Mouse (Mus musculus) layer of hippocampus, postnatal 10 days (tissue): ENCODE measurements around the gene Zfp648. TPM values are rescaled to one million over a fixed set of nuclear protein-coding genes. Genes with fewer than 3 reads are reported as not detected.
A peak's percentile ranks its signal among the peaks of the same experiment; 100 is the strongest.

Experiments
- DNase-seq, 2 experiments: peaks; one replicate each; pipeline ENCODE4 v3.0.0; 2021; ENCODE audit warnings: low spot score in 2 of 2
- long read RNA-seq: library from polyadenylated mRNA; stranded (forward); transcript quantifications from one replicate; pipeline ENCODE4 v2.0.0, GENCODE M21; 2023
- total RNA-seq, 2 experiments: library from RNA; stranded (reverse); gene quantifications; 2 replicates each; pipeline ENCODE4 v1.2.3; 2021

Gene Zfp648
- total RNA-seq = under 1 TPM; 0.29 to 0.43 TPM
- long read RNA-seq = 0 reads

DNA sequence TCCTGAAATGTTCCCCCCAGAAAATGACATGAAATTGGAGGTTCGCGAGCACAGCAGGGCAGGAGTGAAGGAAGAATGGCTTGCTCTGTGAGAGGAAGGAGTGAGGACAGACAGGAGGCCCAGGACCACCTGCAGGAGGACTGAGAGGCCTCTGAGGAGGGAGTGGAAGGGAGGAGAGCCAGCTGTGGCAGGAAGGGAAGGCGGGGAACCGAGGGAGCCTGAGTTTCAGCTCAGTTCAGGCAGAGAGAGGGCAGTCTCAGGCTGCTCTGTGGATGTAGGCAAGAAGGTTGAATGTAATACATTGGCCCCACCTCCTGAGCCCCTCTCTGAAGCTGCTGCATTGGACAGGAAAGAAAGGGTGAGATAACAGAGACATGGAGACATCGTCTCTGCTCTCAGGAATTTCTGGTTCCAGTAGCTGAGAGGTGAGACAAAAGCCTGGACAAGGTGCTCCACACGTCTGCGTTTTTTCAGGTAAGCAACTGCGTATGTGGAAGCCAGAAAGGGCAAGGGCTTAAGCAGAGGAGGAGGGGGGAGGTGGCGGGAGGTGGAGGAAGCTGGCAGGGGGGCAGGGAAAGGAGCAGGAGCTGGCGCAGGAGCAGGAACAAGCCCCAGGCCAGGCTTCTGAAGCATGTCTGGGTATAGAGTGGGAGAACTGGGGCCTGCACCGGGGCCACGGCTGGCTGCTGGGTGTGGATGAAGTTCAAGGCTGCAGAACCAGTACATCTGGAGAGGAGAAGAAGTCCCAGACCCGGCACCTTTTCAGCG is at the start of gene Zfp648:
Gene Zfp648, plus strand, starts transcription at position 233 of the 768 bp plus-strand sequence.
- DNase-seq = no peak

DNA sequence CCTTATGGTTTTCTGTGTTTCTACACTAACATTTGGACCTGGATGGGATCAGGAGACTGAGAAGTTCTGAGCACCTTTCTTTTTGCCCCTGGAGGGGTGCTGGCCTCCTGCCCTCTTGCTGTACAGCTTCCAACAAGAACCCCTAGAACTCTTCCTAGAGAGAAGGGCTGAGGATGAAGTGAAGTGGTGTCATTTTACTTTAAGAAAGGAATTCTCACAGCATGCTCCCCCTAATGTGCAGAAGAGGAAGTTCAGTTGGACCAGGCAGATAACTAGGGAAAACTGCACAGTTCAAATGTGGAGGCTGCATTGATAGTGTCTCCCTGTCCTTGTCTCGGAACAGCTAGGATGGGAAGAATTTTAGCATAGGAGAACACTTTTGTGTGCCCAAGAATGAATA is 48.4 kb upstream of the Zfp648 start:
- DNase-seq = no peak

GRCm38 (mm10) chr1:154153800-154154199 is 47.2 kb upstream of the Zfp648 start:
- DNase-seq = no peak

GRCm38 (mm10) chr1:154156177-154157062 is 44.6 kb upstream of the Zfp648 start:
- peak in 1 of 2 experiments; percentile 60 for DNase-seq

DNA sequence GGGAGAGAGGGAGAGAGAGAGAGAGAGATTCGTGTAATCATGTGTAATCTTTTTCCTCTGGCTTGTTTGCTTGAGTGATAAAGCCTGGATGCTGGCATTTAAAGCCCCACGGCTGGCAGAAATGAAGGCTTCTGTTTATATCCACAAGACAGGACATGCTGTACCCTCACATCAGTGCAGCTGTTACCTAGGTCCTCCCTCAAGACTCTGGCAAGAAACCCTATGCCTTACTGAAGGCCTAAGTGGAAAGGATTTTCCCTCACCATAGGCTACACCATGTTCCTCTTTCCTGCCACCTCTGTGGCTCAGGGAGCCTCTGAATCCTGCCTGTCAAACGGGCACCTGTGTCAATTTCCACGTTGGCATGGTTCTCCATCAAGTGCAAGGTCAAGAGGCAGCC is 43.9 kb upstream of the Zfp648 start:
- DNase-seq = peak in 1 of 2 experiments; percentile 31

- DNase-seq = no peak
Measured at GRCm38 (mm10) chr1:154167696-154168095, 33.3 kb upstream of the Zfp648 start.

DNA sequence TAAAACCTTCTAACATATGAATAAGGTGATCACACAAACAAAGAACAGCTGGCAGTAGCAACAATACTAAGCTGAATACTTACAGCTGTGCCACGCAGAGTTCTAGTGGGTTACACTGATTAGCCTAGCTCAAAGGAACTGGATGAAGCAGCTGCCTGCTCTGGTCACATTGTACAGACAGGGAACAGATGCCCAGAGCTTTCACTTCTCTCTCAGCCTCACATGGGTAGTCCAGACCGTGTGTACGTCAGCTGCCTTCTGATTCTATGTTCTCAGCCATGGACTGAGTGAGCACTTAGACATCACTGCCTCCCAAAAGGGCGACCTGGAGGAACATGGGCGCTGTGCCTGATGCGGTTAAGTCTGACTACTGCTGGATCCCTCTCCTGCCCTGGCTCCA is 25.7 kb upstream of the Zfp648 start:
- DNase-seq = no peak

GRCm38 (mm10) chr1:154177781-154178180 is 23.2 kb upstream of the Zfp648 start:
- no peak for DNase-seq

DNA sequence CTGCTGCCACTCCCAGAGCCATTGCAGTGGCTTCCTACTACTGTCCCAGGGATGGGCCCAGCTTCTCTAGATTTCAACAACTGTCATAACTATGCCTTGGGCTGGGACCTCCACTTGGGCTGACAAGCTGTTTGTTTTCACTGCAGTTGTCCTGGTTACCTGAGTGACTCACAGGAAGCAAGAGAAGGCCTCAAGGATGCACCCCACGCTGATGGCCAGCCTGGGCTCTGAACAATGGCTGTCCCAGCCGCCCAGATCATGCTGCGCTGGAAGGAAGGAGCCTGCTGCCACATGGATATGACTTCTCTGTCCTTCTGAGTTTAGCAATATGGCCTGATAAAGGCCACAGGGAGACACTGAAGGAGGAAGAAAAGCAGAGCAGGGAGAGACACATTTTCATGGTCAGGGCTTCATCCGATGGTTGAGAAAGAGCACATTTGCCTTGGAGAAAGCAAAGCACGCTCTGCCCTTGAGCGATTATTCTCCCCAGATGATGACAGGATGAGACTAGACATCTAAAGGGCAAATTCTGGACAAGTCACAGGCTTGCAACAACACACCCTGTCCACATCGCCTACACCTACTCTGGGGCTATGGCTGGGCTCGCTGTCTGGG is 22.3 kb upstream of the Zfp648 start:
- no peak for DNase-seq

DNA sequence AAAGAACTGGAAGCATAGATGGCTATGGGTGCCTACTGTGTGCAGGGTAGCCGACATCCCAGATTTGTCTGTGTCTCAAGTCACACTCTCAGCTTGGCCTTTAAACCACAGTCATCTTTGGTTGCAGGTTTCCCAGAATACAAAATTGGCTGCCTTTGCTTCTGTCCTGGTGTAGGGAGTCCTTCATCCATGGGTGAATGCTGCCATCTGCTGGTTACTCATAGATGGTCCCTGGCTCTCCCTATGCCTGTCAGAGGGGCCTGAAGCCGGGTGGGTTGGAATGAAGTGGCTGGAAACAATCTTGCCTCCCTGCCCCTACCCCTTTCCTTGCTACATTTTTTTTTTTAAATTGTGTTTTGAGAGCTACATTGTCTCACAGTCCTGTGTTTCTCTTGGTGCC is 20.0 kb upstream of the Zfp648 start:
- DNase-seq = peak; percentile 87 to 89

DNA sequence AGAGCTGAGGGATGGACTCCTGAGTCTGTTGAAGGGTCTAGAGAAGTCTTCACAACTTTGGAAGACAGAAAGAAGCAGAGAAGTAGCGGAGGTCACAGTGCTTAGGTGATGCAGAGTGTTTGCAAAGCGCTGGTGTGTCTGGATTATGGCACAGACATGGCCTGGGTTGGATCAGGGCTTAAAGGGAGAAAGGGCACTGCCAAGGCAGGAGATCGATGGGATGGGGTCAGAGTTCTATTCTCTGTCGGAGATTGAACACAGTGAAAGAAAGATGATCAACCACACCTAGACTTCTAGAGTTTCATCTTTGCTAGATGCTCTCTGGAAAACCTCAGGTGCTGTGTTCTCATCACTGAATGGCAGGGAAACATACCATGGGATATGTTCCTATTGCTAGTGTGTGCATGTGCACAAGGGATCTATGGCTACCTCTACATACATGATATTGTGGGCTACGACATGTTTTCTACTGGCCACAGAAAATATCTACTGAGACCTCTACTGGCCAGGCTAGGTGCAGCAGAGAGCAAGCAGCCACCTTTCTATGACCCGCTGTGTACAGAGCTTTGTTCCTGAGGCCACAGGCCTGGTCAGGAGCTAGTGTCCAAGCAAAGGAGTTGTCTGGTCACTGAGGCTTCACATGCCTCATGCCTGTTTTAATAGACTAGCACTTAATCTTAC is 18.5 kb upstream of the Zfp648 start:
- no peak for DNase-seq

- DNase-seq = no peak
Measured at GRCm38 (mm10) chr1:154183077-154183751, 17.8 kb upstream of the Zfp648 start.

GRCm38 (mm10) chr1:154188229-154188628 is 12.8 kb upstream of the Zfp648 start:
- no peak for DNase-seq

GRCm38 (mm10) chr1:154188631-154189030 is 12.4 kb upstream of the Zfp648 start:
- DNase-seq = no peak

- DNase-seq = peak; percentile 75 to 78
Measured at GRCm38 (mm10) chr1:154189842-154190530, 11.0 kb upstream of the Zfp648 start.

GRCm38 (mm10) chr1:154198896-154199295 is 2.1 kb upstream of the Zfp648 start:
- no peak for DNase-seq

DNA sequence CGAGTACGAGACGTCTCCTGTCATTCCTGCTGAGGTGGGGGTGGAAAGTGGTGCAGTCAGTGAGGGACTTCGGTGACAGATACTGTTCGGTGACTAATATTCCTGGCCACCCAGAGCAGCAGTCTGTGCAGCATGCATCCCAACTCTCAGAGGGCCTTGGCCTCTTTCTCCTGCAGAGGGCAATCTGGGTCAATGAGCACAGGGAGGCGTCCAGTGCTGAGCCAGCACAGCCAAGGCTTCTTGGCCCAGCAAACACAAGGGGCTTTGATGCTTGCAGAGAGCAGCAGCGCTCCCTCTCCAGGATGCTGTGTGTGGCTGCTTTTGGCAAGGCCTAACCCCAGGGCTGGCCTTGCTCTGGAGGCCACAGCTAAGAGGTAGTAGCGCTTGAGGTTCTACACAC is 1.6 kb downstream of the Zfp648 start:
- peak; percentile 43 to 65 for DNase-seq

DNA sequence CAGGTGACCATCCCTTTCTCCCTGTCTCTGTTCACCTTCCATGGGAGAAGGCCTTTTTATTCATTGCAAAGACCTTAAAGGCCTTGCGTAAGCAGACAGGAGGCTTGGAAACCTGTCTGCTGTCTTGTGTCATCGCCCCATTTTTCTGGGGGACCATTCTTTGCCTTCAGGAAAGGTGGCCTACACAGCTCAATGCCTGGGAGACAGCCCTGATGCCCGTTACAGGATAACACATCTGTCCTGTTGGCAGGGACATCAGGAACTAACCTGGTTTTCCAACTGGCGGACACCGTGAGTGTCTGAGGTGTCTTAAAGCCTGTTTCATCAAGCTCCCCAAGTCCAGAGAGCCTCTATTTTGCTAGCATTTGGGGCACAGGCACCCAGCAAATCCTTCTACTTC is 2.4 kb downstream of the Zfp648 start:
- no peak for DNase-seq

GRCm38 (mm10) chr1:154204652-154205573 is 3.9 kb downstream of the Zfp648 start:
- DNase-seq = peak; percentile 45 to 54
